Mouse (Mus musculus): Measurements from ENCODE around the gene Polr2a.
A peak's percentile ranks its signal among the peaks of the same experiment; 100 is the strongest.

The Polr2a gene

DNA sequence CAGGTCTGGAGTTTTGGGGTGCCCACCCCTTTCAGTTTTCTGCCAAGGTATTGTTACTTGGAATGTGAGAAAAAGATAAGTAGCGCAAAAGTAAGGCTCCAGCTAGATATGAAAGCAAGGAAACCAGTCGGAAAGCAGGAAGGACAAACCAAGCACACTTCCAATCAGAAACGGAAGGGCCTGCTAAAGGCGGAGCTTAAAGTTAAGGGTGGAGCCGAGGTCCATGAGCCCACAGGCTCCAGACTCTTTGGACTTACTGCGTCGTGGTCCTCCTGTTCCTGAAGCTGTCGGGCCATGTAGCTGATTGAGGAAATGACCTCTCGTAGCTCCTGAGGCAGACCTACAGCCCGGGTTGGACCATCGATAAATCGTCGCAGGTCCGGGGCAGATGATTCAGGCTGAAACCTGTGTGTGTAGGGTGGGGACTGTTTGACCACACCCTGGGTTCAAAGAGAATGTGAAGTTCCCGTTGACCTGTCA, 26.4 kb upstream of the Polr2a start:
- no peak for DNase-seq (ENCODE audit: extremely low spot score)

DNA sequence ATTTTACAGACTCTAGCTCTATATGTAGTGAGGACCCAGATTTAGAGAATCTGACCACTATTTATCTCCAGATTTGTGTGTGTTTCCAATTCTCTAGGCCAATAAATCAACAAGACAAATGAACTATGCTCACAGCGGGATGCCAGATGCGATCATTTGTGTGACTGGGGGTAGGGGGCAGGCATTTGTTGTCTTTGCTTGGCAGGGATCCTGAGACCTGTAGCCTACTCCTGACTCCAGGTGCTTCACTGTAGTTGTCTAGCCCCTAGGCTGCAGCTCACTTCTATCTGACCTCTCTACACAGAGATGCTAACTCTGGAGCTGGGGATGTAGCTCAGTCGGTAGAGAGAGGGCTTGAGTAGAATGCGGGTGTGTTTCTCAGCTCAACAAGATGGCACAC, 23.4 kb upstream of the Polr2a start:
- DNase-seq (ENCODE audit: extremely low spot score), result no peak

DNA sequence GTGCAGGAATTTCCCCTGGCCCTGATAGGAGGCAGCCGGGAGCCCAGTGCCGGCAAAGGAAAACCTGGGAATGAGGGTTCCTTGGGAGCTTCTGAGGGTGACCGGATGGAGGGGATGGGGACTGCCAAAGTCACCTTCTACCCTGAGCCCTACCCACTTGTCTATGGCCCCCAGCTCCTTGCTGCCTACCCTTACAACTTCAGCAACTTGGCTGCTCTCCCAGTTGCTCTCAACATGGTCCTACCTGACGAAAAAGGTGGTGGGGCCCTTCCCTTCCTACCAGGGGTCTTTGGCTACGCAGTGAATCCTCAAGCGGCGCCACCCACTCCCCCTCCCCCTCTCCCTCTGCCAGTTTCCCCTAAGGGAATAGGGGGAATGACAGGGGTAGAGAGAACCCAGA, 20.5 kb upstream of the Polr2a start:
- DNase-seq (ENCODE audit: extremely low spot score), result no peak

DNA sequence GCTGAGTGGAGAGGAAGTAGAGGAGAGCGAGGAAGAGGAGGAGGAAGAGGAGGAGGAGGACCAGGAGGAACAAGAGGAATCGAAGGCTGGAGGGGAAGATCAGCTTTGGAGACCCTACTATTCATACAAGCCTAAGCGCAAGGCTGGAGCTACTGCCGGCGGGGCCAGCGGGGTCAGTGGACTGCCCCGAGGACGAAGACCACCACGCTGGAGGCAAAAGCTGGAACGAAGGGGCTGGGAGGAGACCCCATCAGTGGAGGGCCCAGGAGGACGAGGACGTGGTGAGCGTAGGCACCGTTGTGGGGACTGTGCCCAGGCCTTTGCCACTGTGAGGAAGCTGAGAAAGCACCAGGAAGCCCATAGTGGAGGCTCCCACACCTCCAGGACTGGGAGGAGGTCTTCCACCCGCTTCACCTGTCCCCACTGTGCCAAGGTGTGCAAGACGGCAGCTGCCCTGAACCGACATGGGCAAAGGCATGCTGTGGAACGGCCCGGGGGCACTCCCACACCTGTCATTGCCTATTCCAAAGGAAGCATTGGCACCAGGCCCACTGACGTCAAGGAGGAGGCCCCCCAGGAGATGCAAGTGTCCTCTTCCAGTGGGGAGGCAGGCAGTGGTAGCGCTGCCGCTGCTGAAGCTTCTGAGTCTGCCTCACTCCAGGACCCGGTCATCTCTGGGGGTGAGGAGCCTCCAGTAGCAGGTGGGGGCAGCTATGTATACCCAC, 20.0 kb upstream of the Polr2a start:
- no peak for DNase-seq (ENCODE audit: extremely low spot score)

DNA sequence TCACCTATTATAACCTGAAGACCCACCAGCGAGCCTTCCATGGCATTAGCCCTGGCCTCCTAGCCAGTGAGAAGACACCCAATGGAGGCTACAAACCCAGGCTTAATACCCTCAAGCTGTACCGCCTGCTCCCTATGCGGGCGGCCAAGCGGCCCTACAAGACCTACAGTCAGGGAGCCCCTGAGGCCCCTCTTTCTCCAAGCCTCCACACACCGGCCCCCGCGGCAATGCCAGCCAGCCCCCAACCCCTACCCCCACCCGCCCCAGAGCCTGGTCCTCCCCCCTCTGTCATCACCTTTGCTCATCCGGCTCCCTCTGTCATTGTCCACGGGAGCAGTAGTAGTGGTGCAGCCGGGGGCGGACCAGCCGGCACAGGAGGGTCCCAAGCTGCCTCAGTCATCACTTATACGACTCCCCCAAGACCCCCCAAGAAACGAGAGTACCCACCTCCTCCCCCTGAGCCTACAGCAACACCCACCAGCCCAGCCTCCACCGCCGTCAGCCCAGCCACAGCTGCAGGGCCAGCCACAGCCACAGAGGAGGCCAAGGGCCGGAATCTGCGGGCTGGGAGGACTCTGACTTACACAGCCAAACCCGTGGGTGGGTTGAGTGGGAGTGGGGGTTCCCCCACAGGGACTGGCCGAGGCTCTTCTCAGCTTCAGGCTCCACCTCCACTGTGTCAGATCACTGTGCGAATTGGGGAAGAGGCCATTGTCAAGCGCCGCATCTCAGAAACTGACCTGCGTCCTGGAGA, 19.2 kb upstream of the Polr2a start:
- DNase-seq (ENCODE audit: extremely low spot score), result no peak

DNA sequence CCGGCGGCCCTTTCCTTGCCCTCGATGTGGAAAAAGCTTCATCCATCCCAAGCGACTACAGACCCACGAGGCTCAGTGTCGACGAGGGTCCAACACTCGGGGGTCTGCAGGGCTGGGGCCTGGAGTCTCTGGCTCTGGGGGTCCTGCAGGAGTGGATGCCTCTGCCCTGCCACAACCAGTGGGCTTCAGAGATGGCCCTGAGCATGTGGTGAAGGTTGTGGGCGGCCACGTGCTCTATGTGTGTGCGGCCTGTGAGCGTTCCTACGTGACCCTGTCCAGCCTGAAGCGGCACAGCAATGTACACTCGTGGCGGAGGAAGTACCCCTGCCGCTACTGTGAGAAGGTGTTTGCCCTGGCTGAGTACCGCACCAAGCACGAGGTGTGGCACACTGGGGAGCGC, 18.1 kb upstream of the Polr2a start:
- no peak for DNase-seq (ENCODE audit: extremely low spot score)

DNA sequence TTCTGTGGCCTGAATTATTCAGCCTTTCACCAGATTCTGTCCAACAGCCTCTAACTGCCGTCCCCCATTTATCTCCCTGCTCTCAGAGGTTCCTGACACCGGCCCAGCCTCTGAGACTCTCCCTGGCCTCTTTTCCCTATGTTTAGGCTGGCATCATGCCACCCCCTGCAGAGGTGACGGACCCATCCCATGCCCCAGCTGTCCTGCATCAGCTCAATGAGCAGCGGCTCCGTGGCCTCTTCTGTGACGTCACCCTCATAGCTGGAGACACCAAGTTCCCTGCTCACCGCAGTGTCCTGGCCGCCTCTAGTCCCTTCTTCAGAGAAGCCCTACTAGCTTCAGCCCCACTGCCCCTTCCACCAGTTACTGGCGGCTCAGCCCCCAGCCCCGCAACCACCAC, 17.3 kb upstream of the Polr2a start:
- no peak for DNase-seq (ENCODE audit: extremely low spot score)

DNA sequence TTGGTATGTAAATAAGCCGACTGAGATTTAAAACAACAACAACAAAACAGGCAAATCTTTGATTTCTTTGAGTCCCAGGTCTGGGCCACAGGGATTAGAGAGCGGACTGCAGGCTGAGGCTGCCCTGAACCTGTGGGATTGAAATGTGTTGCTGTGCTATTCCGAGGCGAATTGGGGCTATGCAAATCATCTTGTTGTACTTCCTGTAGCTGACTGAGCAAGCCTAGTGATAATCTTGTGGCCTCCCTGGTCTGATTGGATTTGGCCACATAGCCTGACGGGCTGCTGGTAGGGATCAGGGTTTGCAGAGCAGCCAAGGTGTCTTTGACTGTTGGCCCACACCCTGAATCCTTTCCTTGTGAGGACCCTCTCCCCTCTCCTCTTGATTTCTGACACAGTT, 16.5 kb upstream of the Polr2a start:
- DNase-seq (ENCODE audit: extremely low spot score), result no peak

DNA sequence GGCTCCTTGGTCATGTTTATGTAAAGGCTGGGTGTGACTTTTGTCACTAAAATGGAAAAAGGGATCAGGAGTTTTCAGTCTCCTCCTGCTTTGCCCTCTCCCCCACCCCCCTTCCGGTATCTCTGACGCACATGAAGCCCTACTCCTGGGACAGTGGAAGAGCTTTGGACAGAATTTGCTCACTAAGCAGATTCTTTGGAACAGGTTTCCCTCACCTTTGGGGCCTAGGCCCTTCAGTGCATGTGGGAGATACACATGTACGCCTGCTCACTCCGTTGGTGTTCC, 9.1 kb upstream of the Polr2a start:
- DNase-seq (ENCODE audit: extremely low spot score), result no peak

DNA sequence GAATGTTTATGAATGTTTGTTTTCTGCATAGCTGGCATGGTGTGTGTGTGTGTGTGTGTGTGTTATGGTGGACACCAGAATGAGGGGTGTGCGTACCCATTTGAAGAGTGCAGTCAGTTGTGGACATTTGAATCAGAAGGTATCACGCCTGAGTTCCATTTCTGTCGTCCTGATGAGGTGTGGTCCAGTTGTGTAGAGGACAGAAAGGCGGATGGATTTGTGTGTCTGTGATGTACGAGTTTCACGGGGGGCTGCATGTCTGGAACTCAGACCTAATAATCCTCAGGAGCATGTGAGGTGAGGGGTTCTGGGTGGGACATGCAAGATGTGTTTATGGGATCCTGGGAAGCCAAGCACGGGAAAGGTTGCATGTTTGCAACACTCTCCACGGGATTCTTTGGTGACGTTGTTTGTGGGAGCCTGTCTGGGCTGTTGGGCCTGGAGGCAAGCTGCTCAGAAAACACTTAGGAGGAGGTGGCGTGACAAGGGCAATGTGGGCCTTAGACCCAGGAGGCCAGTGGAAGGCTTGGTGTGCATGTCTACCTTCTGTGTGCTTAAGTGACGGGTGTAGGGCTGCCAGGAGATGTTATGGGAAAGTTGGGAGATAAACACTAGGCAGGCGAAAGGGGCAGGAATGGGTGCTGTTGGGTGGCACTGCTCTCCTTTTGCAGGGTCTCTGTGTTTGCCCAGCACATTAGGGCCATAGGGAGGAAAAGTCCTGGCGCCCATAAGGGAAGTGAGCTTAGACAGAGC, 8.6 kb upstream of the Polr2a start:
- no peak for DNase-seq (ENCODE audit: extremely low spot score)

DNA sequence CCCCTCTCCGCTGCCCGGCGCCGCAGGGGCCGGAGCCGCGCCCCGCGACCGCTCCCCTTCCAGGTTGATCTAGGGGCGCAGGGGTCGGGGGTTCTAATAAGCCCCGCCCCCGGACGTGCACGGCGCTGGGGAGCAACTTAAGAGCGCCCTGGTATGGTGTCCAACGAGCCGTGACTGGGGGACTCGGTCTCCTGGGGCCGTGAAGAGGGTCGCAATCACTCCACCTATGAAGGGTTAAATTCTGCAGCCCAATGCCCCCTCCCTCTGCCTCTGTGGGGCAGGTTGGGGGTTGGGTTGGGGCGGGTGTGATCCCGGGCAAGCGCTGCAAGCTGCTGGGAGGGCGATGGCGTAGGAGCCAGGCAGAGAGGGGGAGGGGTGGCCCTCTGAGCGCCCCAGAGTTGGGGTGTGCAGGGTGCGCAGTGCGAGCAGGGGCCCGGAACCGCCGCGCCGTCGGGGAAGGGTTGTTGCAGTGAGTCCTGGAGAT, 7.7 kb upstream of the Polr2a start:
- peak; percentile 65 for DNase-seq (ENCODE audit: extremely low spot score)

DNA sequence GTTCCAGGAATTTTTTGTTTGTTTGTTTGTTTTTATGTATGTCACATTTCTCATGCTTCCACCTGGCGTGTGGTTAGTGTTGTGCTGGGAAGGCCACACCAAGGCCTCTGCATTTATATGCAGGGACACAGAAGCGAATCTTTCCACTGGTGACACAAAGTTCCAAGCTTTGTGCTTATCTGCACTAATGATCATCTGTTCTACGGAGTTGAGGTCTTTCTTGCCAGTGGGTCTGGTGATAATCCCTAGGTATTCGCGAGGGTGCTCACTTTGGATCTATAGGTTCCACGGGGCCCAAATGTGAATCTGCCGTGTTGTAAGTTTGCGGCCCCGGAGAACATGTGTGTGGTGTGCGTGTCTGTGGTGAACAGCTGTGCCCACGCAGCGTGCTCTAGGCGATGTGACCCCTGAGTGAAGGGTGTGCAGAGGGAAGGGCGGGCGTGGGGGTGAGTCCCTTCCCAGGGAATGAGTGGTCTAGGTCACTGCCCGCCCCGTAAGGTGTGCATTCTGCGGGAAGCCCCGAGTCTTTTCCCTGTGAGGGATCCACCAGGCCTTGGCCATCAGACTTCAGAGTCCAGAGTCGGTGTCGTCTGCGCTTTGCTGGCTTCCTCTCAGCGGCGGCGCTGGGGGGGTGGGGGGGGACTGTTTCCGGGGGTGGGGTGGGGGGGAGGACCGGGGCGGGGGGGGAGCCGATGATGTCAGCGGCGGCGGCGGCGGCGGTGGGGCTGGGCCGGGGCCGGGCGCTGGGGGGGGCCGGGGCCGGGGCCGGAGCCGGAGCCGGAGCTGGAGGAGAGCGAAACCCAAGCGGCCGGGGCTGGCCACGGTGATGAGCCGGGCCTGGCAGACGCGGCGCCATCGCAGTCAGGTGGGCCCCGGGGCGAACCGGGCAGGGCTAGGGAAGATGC, 7.0 kb upstream of the Polr2a start, which contains the start of gene Zbtb4:
Zbtb4 (plus strand) TSS at position 692 of the 905 bp plus-strand sequence.
- DNase-seq (ENCODE audit: extremely low spot score), result peak; percentile 34

DNA sequence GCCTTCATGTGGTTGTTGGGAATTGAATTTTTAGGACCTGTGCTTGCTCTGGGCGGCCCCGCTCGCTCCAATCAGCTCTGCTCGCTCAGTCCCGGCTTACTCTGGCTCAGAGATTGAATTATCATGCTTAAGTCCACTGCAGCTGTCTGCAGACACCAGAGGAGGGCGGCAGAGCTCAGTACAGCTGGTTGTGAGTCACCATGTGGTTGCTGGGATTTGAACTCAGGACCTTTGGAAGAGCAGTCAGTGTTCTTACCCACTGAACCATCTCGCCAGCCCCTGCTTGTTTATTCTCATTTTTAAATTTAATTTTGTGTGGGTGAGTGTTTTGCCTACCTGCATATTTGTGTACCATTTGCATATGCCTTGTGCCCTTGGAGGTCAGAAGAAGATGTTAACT, 5.1 kb upstream of the Polr2a start:
- no peak for DNase-seq (ENCODE audit: extremely low spot score)

DNA sequence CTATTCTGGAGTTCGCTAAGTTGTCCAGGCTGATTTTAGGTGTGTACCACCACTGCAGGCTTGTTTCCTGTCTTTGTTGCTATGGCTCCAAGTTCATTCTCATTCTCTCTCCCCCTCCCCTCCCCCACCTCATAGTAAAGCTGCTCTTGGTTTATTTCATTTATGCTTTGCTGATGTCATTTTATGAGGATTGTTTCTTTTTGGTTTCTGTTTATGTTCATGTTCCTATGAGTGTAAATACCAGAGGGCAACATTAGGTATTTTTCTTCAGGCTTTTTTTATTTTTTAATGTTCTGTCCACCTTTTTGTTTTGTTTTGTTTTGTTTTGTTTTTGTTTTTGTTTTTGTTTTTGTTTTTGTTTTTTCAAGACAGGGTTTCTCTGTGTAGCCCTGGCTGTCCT, 3.4 kb upstream of the Polr2a start, which contains the start of gene Slc35g3:
Slc35g3 (minus strand) TSS at position 101 of the 400 bp plus-strand sequence.
- DNase-seq (ENCODE audit: extremely low spot score), result no peak

DNA sequence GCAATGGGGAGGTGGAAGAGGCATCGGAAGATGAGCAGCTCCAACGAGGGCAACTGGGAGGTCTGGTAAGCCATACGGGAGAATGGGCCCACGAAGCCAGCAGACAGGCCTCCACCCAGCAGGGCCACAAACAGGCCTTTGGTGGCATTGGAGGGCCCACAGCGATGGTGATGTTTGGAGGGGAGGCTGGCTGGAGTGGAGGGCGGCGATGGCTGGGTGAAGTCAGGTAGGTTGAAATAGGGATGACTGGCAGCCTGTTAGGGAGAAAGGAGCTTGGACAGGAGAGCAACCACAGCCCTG, 2.4 kb upstream of the Polr2a start:
- DNase-seq (ENCODE audit: extremely low spot score), result no peak

DNA sequence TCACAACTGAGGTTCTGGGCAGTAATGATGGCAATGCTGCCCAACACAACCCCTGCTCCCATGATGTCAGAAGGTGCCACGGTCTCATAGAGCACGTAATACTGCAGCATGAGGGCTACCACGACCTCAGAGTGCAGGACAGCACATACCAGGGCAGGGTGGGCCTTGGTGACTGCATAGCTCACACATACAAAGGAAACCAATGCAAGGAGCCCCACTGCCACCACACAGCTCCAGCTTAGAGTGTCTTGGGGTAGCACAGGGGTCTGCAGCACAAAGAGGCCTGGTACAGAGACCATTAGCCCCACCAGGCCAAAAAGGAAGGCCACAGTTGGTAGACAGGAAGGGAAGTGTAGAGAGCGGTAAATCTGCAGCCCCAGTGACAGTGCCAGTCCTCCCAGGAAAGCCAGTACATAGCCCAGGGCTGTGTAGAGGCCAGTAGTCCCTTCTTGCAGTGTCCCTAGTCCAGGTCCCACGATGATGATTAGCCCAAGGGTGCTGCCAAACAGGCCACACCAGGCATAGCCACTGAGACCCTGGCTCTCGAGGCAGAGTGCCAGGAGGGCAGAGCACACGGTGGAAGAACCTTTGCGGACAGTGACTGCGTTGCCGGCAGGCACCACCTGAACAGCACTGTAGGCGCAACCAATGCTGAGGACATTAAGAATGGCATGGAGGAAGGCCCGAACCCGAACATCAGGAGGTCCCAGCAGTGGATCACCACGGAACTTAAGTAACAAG, 1.9 kb upstream of the Polr2a start:
- no peak for DNase-seq (ENCODE audit: extremely low spot score)

DNA sequence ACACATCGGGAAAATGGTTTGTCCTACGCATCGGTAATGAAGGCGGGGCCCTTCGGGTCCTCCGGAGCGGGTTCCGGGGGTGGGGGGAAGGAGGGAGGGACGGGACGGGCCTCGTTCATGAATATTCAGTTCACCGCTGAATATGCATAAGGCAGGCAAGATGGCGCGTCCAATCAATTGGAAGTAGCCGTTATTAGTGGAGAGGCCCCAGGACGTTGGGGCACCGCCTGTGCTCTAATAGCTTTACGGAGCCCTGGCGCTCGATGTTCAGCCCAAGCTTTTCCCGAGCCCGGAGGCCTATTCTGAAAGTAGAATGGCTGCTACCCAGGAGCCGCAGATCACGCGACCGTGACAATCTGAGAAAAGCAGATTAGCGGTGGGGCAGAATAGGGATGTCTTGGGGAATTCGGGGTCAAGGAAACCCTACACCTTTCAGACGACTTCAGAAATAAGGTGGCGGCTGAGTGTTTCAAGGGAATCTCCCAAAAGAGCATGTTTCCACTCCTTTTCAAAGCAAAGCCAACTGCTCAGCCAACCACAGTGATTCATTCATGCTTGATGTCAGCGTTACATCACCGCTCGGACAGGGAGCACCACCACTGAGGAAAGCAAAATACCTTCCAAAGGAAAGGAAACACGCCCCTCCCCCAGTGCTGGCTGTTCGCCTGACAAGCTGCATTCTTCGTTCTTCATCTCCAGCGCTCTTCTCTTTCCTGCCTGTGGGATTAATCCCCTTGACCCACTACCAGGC, 709 bp upstream of the Polr2a start:
- peak; percentile 95 for DNase-seq (ENCODE audit: extremely low spot score)

DNA sequence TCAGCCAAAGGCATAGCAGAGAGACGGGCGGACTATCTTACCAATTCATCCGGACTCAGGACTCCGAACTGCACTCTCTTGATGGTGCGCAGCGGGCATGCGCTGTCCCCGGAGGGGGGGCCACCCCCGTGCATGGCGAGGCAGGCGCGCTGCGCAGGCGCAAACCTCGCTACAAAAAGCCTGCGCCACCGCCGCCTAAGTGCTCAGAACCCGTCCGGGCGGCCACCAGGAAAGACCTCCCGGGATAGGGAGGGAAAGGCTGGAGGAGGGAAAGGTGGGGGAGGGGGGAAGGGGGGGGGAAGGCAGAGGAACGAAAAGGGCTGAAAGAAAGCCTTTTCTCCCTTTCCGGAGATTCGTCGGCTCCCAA, 364 bp downstream of the Polr2a start:
- DNase-seq (ENCODE audit: extremely low spot score), result peak; percentile 91

DNA sequence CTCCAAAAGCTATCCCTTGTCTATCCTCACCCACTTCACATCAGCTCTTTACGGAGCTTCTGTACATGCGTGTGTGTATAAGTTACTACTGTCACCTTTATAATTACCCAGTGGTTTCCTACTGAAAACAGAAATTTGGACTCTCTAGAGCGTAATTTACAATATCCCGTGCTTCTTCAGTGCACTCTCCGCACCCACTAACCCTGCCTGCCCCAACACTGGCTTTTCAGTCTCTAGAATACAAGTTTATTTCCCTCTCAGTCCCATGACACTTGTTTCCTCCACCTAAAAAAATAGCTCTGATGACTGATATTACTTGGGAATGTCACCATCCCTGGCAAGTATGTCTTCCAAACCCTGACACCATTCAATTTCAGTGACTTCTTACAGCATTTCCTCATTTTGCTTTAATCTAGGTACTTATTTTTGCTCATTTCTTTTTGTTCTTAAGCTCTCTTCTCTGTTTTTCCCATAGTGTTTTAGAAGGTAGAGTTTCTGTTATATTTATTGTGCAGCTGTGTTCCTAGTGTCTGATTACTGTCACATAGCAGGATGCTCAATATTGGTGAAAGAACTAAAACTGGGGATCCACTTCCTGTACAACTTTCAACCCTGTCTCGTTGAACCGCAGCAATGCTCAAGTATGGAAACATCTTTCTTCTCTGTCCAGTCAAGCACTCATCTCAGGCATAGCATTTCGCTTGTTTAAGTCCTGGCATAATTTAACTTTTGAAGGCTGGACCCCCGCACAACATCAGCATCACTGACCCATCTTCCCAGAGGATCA, 941 bp downstream of the Polr2a start:
- DNase-seq (ENCODE audit: extremely low spot score), result no peak

DNA sequence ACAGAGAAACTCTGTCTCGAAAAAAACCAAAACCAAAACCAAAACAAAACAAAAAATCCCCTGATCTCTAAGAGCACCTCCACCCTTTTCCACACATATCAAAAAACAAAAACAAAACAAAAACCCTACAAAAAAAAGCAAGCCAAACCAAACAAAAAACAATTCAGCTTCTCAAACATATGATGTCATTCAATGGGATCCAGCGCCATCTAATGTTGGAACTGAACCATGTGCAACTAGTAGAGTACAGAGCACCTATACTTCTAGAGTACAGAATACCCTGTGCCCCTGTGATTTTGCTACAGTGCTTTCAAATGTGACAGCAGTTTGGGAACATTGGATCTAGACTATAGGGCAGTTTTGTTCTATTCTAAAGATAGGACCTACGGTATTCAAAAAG, 3.7 kb downstream of the Polr2a start:
- DNase-seq (ENCODE audit: extremely low spot score), result no peak

Data from embryo, embryonic 9.5 days (tissue).